Mouse (Mus musculus) Patski (cell line): ENCODE results near the gene Olfr90. TPM values are rescaled to one million over a fixed set of nuclear protein-coding genes. Genes with fewer than 3 reads are reported as not detected.

Source experiments
- ATAC-seq: fragments of 100-300 bp; one replicate; pipeline ENCODE4 v1.8.0; 2021
- CTCF ChIA-PET: fragments of 350-600 bp; sonication (Branson Sonifier 250); formaldehyde crosslinking; loops from one replicate; lab custom pipeline; 2022; ENCODE audit warnings: inconsistent platforms; lab: Charles Lee
- POLR2A ChIA-PET: fragments of 350-600 bp; sonication (Branson Sonifier 250); formaldehyde crosslinking; loops from one replicate; lab custom pipeline; 2022; ENCODE audit warnings: antibody characterized with exemption, inconsistent platforms; lab: Charles Lee
- DNase-seq: peaks from one replicate; pipeline ENCODE4 v3.0.0-alpha.2; 2011; ENCODE audit warnings: low read depth, low spot score
- H3K27me3 ChIP-seq: fragments of 371-371 bp; one replicate; pipeline ENCODE4 v1.5.1; 2021
- CTCF ChIP-seq: fragments of 100-300 bp; IDR thresholded peaks from one replicate; pipeline ENCODE4 v1.5.1; 2021
- in situ Hi-C: fragments of 300-500 bp; cut with MboI; formaldehyde crosslinking; loops from 3 replicates; pipeline ENCODE4 v1.11.1; 2018; ENCODE audit warnings: low pct_unique_long_range_greater_than_20kb, mixed read lengths
- polyA plus RNA-seq: library from polyadenylated mRNA; unstranded; gene quantifications from one replicate; pipeline ENCODE4 v1.2.3, GENCODE M21; 2021

Gene Olfr90
- polyA plus RNA-seq, 1 experiment from 2014 or later, result not detected

DNA sequence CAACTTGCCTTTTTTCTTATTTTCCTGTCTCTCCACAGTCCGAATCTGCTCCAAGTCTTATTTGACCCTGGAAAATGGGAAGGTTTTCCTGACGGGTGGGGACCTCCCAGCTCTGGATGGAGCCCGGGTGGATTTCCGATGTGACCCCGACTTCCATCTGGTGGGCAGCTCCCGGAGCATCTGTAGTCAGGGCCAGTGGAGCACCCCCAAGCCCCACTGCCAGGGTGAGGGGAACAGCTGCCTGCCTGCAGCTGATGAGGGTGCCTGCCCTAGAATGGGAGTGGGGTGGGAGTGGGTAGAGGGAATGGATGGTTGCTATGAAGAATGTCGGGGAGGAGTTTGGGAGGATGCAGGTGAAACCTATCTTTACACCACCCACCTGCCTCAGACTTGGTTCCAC lies 39.9 kb downstream of the Olfr90 start:
- CTCF ChIA-PET, result interaction anchor here (1.2 to 1.9 kb wide), 6 partner anchors 12 to 236 kb away, joined by 3 to 13 read pairs (median 4); partner anchors contain the start of gene H2-M10.6
- in situ Hi-C loops, result loop anchor here (5.0 kb wide), 1 partner anchor 91 kb away; the partner anchor contains the start of genes Znrd1 and Znrd1as

DNA sequence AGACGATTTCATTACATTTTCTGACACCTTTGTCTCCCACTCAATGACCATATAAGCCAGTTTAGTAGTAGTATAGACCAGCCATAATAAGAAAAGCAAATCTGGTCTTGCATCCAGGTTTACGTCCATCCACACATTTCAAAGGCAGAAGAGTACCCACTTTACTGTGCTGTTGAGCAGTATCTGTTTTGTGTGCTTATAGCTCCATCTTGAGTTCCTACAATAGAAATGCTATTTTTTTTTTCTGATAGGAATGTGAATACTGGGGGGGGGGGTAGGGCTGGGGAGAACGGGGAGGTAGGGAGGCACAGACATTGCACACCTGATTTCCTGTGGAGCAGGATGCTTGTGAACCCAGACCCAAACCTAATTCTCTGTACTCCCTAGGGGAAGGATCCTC lies 40.3 kb downstream of the Olfr90 start:
- ATAC-seq, result no peak
- DNase-seq, result no peak
- ChIA-PET CTCF (interaction anchor here (1.2 to 1.9 kb wide), 6 partner anchors 12 to 236 kb away, joined by 3 to 13 read pairs (median 4); partner anchors contain the start of gene H2-M10.6), POLR2A (no interaction called here)
- TF ChIP-seq CTCF, result no peak
- no peaks in the 10 kb centered on the region for H3K27me3 ChIP-seq
- in situ Hi-C loops, result loop anchor here (5.0 kb wide), 1 partner anchor 91 kb away; the partner anchor contains the start of genes Znrd1 and Znrd1as

More for the DNA sequence above, 39.9 kb downstream of the Olfr90 start:
- ATAC-seq (no peak), DNase-seq (no peak)
- H3K27me3 ChIP-seq, result no peaks in the 10 kb centered on the region
- TF ChIP-seq CTCF, result no peak
- POLR2A ChIA-PET, result no interaction called here

DNA sequence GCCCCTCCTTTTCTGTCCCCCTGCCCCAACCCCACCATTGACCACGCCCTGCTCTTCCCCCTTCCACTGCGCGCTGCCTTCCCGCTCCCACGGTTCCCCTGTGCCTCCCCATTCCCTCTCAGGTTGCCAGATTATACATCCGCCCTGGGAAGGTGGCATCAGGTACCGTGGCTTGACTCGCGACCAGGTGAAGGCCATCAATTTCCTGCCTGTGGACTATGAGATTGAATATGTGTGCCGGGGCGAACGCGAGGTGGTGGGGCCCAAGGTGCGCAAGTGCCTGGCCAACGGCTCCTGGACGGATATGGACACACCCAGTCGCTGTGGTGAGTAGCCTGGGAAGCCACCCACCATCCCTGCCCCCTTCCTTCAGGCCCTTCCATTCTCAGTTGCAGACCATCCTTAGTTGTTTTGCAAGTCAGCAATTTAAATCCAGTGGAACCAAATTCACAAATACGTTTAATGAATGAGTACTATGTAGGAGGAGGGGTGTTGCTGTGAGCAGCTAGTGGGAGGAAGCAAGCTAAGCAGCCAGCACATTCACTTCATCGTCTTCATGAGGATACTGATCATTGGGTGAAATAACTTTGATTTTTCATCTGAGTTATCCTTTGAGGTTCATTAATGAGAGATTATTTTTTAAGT lies 40.8 kb downstream of the Olfr90 start:
- POLR2A ChIA-PET, result no interaction called here
- DNase-seq (no peak), ATAC-seq (no peak)
- in situ Hi-C loops, result loop anchor here (5.0 kb wide), 1 partner anchor 90 kb away; the partner anchor contains the start of genes Znrd1 and Znrd1as
- no peaks in the 10 kb centered on the region for H3K27me3 ChIP-seq
- CTCF ChIA-PET, result interaction anchor here (1.2 to 1.9 kb wide), 7 partner anchors 13 to 235 kb away, joined by 3 to 13 read pairs (median 4); partner anchors contain the start of gene H2-M10.6
- TF ChIP-seq CTCF, result no peak

DNA sequence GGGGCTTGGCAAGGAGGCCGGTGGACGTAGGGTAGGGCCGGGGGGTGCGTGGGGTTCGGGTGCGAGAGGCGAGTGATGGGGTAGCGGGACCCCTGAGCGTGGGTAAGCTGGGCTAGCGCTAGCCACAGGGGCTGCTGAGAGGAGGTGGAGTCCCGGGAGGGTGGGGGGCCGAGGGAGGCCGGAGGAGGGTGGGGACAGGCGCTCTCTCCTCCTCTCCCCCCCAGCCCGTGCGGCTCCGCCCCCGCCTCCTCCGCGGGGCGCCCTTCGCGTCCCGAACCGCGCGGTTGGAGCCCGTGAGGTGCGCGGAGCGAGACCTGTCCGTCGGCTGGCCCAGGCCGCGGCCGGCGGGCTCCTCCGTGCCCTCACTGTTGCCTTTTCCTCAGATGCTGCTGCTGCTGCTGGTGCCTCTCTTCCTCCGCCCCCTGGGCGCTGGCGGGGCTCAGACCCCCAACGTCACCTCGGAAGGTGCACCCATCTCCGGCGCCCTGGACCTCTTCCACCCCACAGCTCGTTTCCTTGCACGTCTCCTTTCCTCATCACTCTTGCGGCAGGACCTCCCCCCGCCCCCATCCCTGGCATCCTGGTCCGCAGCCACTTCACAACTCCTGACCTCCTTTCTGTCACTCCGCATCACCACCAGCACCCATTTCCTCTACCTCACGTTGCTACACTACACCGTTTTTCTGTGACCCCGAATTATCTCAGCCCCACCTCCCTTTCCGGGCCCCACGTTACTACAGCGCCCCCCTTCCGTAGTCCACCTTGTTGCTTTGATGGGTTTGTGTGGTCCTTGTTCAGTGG lies 41.8 kb downstream of the Olfr90 start:
- peak; percentile 75 for ATAC-seq
- no peak for DNase-seq
- in situ Hi-C loops, result loop anchor here (5.0 kb wide), 1 partner anchor 89 kb away; the partner anchor contains the start of genes Znrd1 and Znrd1as

DNA sequence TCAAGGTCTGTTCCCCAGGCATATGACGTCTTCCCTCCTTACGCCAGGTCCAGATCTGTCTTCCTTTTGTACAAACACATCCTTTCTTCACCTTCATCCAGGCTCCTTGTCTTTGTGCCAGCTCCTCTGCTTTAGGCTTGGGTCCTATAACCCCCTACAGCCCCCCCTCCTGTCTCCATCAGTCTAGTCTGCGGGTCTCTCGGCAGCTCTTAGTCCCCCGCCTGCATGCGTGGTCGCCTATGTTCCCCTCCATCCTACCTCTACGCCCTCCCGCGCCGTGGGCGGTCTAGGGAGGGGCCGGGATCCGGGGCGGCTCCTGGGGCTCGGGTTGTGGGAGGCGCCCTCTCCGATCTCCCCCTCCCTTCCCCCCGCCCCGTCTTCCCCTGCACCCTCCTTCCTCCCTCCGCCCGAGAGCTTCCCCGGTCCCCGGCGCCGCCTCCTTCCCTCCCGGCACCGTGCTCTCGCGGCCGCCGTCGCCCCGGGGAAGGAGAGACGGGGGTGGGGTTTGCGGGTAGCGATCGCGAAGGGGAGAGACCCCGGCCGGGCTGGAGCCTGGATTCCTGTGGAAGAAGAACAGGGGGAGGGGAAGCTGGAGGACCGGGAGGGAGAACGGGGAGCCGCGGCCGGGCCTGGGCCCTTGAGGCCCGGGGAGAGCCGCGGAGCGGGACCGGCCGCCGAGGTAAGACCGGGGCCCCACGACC lies 42.5 kb downstream of the Olfr90 start, which contains the start of gene Gabbr1:
Gabbr1 (plus strand) TSS at position 356 of the 701 bp plus-strand sequence.
- ChIA-PET POLR2A (interaction anchor here (0.6 to 1.6 kb wide), 5 partner anchors 16 to 177 kb away, joined by 3 to 5 read pairs (median 3); no protein-coding TSS in a partner anchor), CTCF (interaction anchor here (1.2 kb wide), 1 partner anchor 9 kb away, joined by 3 read pairs; no protein-coding TSS in a partner anchor)
- in situ Hi-C loops, result loop anchor here (5.0 kb wide), 1 partner anchor 88 kb away; the partner anchor contains the start of genes Znrd1 and Znrd1as
- ATAC-seq, result peak; percentile 86
- no peak for TF ChIP-seq CTCF
- H3K27me3 ChIP-seq, result no peaks in the 10 kb centered on the region
- DNase-seq, result no peak

More for the DNA sequence above, 41.8 kb downstream of the Olfr90 start:
- ChIA-PET POLR2A (interaction anchor here (0.5 to 1.6 kb wide), 5 partner anchors 16 to 132 kb away, joined by 3 to 5 read pairs (median 3); no protein-coding TSS in a partner anchor), CTCF (interaction anchor here (1.4 kb wide), 1 partner anchor 133 kb away, joined by 4 read pairs; no protein-coding TSS in a partner anchor)
- no peak for TF ChIP-seq CTCF
- H3K27me3 ChIP-seq, result no peaks in the 10 kb centered on the region

DNA sequence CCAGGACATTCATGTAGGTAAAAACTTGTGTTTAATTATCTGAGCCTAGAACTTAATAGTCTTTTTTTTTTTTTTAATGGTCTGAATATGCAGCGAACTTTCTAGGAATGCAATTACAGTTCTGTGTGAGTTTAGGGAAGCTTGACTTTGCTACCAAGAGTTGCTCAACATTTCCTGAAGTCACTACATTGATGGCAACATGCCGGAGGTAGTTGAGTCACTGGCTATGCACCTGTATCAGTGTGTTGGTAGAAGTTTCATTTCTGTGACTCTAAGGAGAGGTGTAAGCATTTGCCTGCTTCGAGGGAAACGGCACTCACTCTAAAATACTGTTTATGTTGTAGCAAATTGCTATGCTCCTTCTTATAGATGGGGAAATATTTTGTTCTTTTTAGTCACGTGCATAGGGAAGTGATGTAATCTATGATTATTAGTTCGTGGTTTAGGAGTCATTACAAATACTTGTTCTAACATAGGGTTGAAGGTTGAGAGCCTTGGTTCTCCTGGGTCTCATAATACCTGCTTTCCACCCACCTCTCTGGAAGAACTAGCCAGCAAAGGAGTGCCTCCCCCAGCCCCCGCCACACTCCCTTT lies 43.6 kb downstream of the Olfr90 start:
- H3K27me3 ChIP-seq, result no peaks in the 10 kb centered on the region
- no peak for TF ChIP-seq CTCF
- no peak for DNase-seq
- in situ Hi-C loops, result loop anchor here (5.0 kb wide), 1 partner anchor 87 kb away; the partner anchor contains the start of genes Znrd1 and Znrd1as
- CTCF ChIA-PET, result interaction anchor here (1.0 to 2.1 kb wide), 4 partner anchors 8 to 153 kb away, joined by 3 to 8 read pairs (median 4); no protein-coding TSS in a partner anchor
- no peak for ATAC-seq
- POLR2A ChIA-PET, result interaction anchor here (0.6 to 1.6 kb wide), 3 partner anchors 43 to 240 kb away, joined by 3 to 5 read pairs (median 4); no protein-coding TSS in a partner anchor

DNA sequence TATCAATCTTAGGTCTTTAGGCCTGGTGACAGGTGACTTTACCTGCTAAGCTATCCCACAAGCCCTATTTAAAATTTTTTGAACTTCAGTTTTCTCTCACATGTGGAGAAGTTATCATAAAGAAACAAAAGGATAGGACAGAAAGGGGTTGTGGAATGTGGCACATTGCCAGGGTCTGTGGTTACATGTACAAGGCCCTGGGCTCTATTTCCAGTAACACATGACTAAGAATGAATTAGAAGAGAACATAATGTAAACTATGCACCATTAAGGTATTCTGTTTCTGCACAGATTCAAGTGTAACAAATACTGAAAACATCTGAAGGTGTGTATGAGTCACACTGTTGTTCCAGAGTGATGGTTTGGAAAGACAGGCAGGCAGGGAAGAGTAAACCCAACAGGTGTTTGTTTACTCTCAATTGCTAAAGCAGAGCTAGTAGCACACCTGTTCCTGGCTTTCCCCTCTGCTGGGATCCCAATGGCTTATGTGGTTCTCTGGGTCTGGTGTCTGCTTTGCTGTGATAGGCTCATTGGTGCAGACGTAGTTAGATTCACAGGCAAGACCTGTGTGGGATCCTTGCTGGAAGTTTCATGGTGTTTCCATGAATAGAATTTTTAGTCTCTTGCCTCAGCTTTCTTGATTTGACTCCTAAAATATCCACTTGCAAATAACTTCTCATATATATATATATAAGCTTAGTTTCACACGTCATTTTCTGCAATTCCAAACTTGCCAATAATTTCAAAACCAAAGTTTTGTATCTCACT lies 49.0 kb downstream of the Olfr90 start:
- H3K27me3 ChIP-seq, result no peaks in the 10 kb centered on the region
- TF ChIP-seq CTCF, result no peak
- DNase-seq (no peak), ATAC-seq (no peak)
- in situ Hi-C loops, result no loop called here
- POLR2A ChIA-PET, result no interaction called here
- CTCF ChIA-PET, result interaction anchor here (0.7 kb wide), 1 partner anchor 41 kb away, joined by 3 read pairs; no protein-coding TSS in a partner anchor

Other genes starting within 250 kb of the Olfr90 start
- 0.31 TPM for gene Trim15, start 221.3 kb downstream of the Olfr90 start, polyA plus RNA-seq
- gene Trim10, start 218.9 kb downstream of the Olfr90 start, polyA plus RNA-seq, result 0.04 TPM
- gene Trim40, start 198.4 kb downstream of the Olfr90 start, polyA plus RNA-seq, result not detected
- not detected for gene Trim31, start 190.4 kb downstream of the Olfr90 start, polyA plus RNA-seq
- gene Rnf39, start 145.6 kb downstream of the Olfr90 start, polyA plus RNA-seq, result 0.45 TPM
- 56.1 TPM for gene Ppp1r11, start 136.8 kb downstream of the Olfr90 start, polyA plus RNA-seq
- gene Znrd1, start 129.9 kb downstream of the Olfr90 start, polyA plus RNA-seq, result 42.1 TPM
- gene Znrd1as, start 129.9 kb downstream of the Olfr90 start, polyA plus RNA-seq, result 10.3 TPM
- not detected for gene 2410137M14Rik, start 107.3 kb downstream of the Olfr90 start, polyA plus RNA-seq
- gene H2-M5, start 99.0 kb downstream of the Olfr90 start, polyA plus RNA-seq, result 0.28 TPM
- gene Zfp57, start 87.3 kb downstream of the Olfr90 start, polyA plus RNA-seq, result 36.3 TPM
- gene Mog, start 65.1 kb downstream of the Olfr90 start, polyA plus RNA-seq, result 0.10 TPM
- gene Gabbr1, start 42.5 kb downstream of the Olfr90 start, polyA plus RNA-seq, result 44.4 TPM
- not detected for gene Olfr91, start 9.8 kb upstream of the Olfr90 start, polyA plus RNA-seq
- gene Olfr92, start 31.6 kb upstream of the Olfr90 start, polyA plus RNA-seq, result not detected
- gene Olfr93, start 73.0 kb upstream of the Olfr90 start, polyA plus RNA-seq, result not detected
- 0.06 TPM for gene Ubd, start 105.4 kb upstream of the Olfr90 start, polyA plus RNA-seq
- gene Olfr94, start 112.5 kb upstream of the Olfr90 start, polyA plus RNA-seq, result not detected
- gene Olfr95, start 124.6 kb upstream of the Olfr90 start, polyA plus RNA-seq, result not detected
- gene Olfr96, start 131.6 kb upstream of the Olfr90 start, polyA plus RNA-seq, result not detected
- gene Olfr97, start 148.8 kb upstream of the Olfr90 start, polyA plus RNA-seq, result not detected
- not detected for gene Olfr98, start 175.2 kb upstream of the Olfr90 start, polyA plus RNA-seq
- gene H2-M3, start 181.7 kb upstream of the Olfr90 start, polyA plus RNA-seq, result 6.0 TPM
- 0.05 TPM for gene Olfr99, start 195.0 kb upstream of the Olfr90 start, polyA plus RNA-seq
- not detected for gene Olfr101, start 215.8 kb upstream of the Olfr90 start, polyA plus RNA-seq
- gene Olfr102, start 228.6 kb upstream of the Olfr90 start, polyA plus RNA-seq, result not detected